Mouse (Mus musculus): ENCODE measurements at regions not wholly inside any gene's neighbourhood (a gene's known extent, or its start where the extent isn't known, plus 50 kb on each side); places are given as distances from the start of the nearest gene placed in this dataset.

DNA sequence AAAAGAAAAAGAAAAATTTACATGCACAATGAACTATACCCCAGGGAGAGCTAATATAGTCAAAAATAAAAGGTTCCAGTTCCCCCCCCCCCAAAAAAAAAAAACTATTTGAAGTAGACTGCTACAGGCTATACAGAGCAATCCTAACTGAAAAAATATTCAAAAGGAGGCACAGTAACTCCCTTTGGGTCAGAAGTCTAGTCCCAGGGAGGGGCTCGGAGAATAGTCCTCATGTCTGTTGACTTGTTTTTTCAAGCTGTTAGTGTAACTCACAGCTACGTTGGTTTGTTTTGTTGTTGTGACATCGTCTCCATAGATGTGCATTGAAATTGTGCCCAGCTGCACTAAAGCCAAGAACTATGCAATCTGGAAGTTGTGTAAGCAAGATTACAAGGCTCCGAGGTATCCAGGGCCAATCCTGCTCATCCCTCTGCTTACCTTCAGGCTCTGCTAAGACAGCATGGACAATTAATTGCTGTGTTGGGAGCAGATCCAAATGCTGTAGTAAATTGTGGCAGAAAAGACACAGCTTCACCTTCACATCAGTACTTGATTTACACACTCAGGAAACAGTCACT, 137.2 kb upstream of the Pnpt1 start:
- DNase-seq (ENCODE audit: low read depth, low spot score) = no peak

- no peak for DNase-seq (ENCODE audit: low read depth, low spot score)
Observed at GRCm38 (mm10) chr11:28998314-28999106, 132.0 kb upstream of the Pnpt1 start.

- DNase-seq (ENCODE audit: low read depth, low spot score) = no peak
Observed at GRCm38 (mm10) chr11:28999196-28999595, 131.3 kb upstream of the Pnpt1 start.

DNA sequence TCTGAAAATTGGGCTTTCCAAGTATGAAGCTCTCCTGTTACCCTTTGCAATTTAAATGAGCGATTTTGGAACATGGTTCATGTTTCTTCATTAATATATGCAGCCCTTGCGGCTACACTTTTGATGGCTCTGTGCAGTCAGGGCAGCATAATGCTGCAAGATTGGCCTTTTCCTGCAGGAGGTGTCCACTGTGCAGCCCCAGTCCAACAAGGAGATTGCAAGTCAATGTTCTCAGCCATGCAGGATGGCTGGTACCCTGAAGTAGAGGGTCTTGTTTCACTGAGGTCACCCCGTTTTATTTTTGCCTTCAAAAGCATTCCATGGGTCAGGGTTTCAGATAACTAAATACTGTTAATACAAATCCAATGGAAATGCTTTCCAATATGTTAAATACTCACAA, 130.9 kb upstream of the Pnpt1 start:
- DNase-seq (ENCODE audit: low read depth, low spot score) = no peak

DNA sequence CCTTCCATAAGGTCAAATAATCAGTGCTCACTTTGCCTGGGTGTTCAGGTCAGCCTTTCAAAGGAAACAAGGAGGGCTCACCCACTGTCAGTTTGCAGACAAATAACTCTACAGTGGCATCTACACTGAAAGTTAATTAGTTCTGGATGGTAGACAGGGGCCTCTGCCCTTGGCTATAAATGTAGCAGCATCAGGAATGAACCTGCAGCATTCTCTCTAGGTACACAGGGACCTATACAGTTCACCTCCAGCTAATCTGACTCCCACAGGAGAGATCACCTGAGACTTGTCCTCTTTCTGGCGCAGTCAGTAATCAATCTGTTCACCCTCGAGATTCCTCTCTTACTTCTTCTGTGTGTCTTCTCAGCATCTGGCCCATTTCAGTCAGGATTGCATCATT, 130.3 kb upstream of the Pnpt1 start:
- no peak for DNase-seq (ENCODE audit: low read depth, low spot score)

- DNase-seq (ENCODE audit: low read depth, low spot score) = no peak
Observed at GRCm38 (mm10) chr11:29017406-29017805, 113.1 kb upstream of the Pnpt1 start.

DNA sequence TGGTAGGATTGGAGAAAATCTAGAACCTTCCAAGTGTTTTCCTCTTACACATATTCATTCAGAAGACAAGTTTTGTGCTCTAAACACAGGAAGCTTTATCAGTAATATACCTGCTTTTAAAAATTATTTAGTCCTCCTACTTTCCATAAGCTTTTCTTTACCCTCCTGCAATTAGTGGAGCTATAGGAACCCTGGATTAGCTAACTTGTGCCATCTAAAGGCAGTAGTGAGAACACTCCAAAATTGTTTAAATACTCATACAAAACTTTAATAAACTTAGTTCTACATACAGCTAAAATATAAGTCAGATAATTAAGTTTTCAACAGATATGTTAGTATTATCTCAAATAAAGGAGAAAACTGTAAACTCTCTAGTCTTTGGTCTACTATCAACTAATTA, 89.7 kb upstream of the Pnpt1 start:
- no peak for DNase-seq (ENCODE audit: low read depth, low spot score)

DNA sequence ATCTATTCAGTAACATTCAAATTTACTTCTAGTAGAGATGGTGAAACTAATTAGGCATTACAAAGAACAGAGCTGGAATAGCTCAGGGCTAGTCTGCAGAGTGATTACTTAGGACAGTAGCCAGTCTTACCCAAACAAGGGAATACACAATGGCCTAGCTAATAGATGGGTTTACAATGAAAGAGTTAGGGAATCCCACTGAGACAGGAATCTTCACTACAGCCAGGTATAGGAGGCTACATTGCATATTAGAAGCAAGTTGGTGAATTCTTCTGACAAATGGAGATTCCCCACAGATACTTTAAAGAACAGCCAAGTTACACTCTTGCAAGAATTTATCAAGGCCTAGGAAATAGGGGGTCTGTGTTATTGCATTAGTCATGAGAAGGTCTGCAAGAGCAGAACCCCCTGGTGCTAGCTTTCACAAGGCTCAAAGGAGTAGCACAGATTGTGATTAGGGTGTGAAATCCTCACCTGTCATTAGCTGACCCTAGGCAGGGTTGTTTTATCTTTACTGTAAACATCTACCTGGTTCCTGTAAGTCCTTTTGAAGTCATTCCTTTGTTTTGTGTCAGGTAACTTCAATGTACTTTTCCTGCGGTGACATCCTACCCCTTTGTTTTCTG, 82.4 kb upstream of the Pnpt1 start:
- DNase-seq (ENCODE audit: low read depth, low spot score) = peak; percentile 76

GRCm38 (mm10) chr11:29052625-29053024, 77.9 kb upstream of the Pnpt1 start:
- no peak for DNase-seq (ENCODE audit: low read depth, low spot score)

DNA sequence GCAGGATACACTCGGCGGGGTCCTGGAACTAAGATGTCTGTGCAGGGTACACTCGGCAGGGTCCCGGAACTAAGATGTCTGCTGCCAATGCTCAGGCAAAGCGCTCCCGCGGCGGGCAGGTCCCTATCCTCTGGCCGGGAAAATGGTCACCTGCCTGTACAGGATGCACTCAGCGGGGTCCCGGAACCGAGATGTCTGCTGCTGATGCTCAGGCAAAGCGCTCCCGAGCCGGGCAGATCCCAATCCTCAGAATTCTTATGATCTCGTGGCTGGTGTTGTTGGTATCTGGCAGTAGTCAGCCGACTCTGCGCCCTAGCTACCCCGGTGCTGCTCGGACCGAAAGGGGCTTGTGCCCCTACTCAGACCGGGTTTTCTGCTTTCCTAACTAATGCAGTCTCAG, 61.0 kb upstream of the Pnpt1 start:
- DNase-seq (ENCODE audit: low read depth, low spot score) = peak; percentile 72

GRCm38 (mm10) chr11:29072231-29072630, 58.3 kb upstream of the Pnpt1 start:
- DNase-seq (ENCODE audit: low read depth, low spot score) = no peak

Data from ZHBTc4 (cell line).